Mouse (Mus musculus) testis, adult 2 months (tissue): ENCODE data around the gene Hus1b.

Experiments
- CTCF ChIP-seq: fragments of 200-500 bp; IDR thresholded peaks from 2 replicates; pipeline ENCODE4 v1.5.1; 2012; ENCODE audit warnings: low read depth, mild to moderate bottlenecking, inconsistent platforms, low read length, moderate library complexity; ENCODE audit not compliant: control insufficient read depth, insufficient read depth, insufficient replicate concordance
- POLR2A ChIP-seq: fragments of 200-500 bp; IDR thresholded peaks from 2 replicates; pipeline ENCODE4 v1.6.1; 2012; ENCODE audit warnings: low read depth, mild to moderate bottlenecking, inconsistent platforms, low read length, moderate library complexity; ENCODE audit not compliant: control insufficient read depth

- TF ChIP-seq POLR2A (no peak), CTCF (no peak)
These were observed 26.7 kb upstream of the Hus1b start for GRCm38 (mm10) chr13:30974247-30974630.
